Mouse (Mus musculus) mouse embryonic stem cell (cell line): ENCODE data around the gene Slc7a6.

Experiments used
- in situ Hi-C, 2 experiments: fragments of 300-500 bp; cut with MboI; formaldehyde crosslinking; loops; 1 replicate in 1 of 2; 3 replicates in 1 of 2; pipeline ENCODE4 v1.14.3; 2019 to 2020; ENCODE audit warnings: low sequenced_read_pairs in 2 of 2, low pct_unique_long_range_greater_than_20kb in 1 of 2, mixed read lengths in 1 of 2; ENCODE audit not compliant: unreplicated experiment in 1 of 2

The Slc7a6 gene

GRCm38 (mm10) chr8:106234567-106235261 lies 66.1 kb downstream of the Slc7a6 start:
- in situ Hi-C loops = no loop called here

GRCm38 (mm10) chr8:106237106-106237505 lies 68.4 kb downstream of the Slc7a6 start:
- in situ Hi-C loops = no loop called here
